Mouse (Mus musculus): Measurements from ENCODE around the gene Slc35g1.

DNA sequence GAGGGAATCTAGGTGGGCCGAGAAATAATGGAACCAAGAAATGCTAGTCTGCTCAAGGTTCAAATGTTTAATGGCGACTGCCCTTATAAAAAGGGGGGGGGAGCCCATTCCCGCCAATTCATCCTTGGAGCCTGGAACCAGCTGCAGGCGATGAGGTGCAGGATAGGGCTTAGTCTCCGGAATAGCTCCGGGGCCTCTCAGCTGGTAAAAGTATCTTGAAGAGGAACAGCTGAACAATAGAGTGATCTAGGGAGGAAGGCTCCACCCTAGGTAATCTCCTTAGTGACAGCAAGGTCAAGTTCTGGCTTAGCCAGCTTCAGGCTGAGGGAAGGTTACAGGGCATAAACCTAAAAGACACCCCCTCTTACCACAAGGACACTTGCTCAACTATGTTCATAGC lies 18.1 kb downstream of the Slc35g1 start:
- TF ChIP-seq POLR2A (IDR thresholded peaks at IDR 0.05; ENCODE audit: borderline replicate concordance, extremely low read depth, low read depth, low read length) (no peak), CTCF (IDR thresholded peaks at IDR 0.05; ENCODE audit: insufficient read depth, low read length) (no peak)
